Mouse (Mus musculus): ENCODE data around the gene Prkch.

The Prkch gene

GRCm38 (mm10) chr12:73583813-73584609 is 585 bp upstream of the Prkch start:
- DNase-seq = peak; percentile 25

GRCm38 (mm10) chr12:73585241-73585801 is 725 bp downstream of the Prkch start:
- no peak for DNase-seq

- DNase-seq = no peak
Measured at GRCm38 (mm10) chr12:73585850-73586249, 1.3 kb downstream of the Prkch start.

- DNase-seq = no peak
Measured at GRCm38 (mm10) chr12:73587262-73587661, 2.7 kb downstream of the Prkch start.

GRCm38 (mm10) chr12:73590627-73591276 is 6.2 kb downstream of the Prkch start:
- no peak for DNase-seq

GRCm38 (mm10) chr12:73591625-73592024 is 7.0 kb downstream of the Prkch start:
- no peak for DNase-seq

DNA sequence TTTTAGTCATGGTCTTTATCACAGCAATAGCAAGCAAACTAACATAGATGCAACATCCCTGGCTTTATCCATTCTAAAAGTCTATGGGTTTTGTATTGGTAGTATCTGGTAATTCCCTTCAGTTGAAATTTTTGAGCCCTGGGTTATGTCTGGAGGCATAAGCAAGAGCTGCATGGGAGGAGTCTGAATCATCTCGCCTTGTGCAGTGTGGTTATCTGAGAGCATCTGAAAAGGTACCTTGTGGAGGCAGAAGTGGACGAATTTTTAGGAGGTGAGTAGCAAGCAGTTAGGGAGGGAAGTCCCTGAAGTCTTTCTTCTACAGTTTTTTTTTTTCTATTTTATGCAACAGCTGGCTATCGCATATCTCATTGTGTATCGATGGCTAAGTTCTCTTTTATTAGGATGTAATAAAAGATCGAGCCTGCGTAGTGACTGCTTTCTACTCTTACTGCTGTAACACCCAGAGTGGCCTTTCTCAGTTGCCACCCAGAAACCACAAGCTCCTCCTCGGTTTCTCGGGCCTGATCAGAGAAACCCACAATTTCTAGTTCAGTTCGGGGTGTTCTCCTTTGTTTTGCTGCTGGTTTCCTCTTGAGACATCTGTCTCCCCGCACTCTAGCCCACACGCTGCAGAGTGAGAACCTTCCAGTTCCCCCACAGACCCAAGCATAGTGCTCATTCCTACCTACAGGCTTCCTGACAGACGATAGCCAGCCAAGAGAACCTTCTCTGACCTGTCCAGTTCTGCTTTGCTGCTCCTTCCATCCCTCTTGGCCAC is 8.6 kb downstream of the Prkch start:
- no peak for DNase-seq

GRCm38 (mm10) chr12:73594177-73594745 is 9.7 kb downstream of the Prkch start:
- no peak for DNase-seq

- DNase-seq = no peak
Measured at GRCm38 (mm10) chr12:73595226-73595625, 10.6 kb downstream of the Prkch start.

- DNase-seq = no peak
Measured at GRCm38 (mm10) chr12:73598241-73598640, 13.6 kb downstream of the Prkch start.

DNA sequence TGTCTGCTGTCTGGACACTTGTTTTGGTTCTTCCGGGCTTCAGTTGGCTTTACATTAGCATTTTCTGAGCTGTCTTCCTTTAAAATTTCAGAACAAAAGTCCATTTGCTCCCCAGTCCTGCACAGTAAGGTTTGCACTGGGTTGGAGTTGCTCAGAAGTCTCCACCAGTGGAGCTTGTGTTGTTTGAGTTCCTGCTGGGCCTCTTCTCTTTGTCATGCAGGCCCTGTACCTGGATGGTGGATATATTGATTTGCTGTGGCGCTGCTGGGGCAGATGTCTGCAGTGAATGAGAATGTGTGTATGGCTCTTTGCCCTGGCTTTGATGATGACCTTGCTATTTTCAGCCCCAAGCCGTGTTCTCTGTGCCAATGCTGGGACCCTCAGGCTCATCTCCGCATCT is 15.9 kb downstream of the Prkch start:
- DNase-seq = no peak

DNA sequence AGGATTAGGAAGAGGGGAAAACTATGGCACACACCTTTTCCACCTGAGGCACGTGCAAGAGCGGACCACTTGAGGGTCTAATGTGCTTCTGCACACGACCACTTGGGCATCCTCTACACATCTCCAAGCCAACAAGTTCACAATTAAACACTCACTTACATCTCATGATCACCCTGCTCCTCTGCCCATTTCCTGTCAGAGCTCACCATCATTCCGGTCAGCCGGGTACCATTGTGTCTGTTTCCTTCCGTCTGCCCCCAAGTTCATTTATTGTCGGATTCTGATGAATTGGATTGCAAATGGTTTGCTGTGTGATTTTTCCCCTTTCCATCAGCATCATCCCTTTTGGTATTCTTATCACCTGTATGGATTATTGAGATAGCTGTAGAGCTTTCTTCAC is 18.4 kb downstream of the Prkch start:
- no peak for DNase-seq

- no peak for DNase-seq
Measured at GRCm38 (mm10) chr12:73603653-73604052, 19.1 kb downstream of the Prkch start.

- no peak for DNase-seq
Measured at GRCm38 (mm10) chr12:73604762-73605161, 20.2 kb downstream of the Prkch start.

- DNase-seq = no peak
Measured at GRCm38 (mm10) chr12:73605174-73605573, 20.6 kb downstream of the Prkch start.

GRCm38 (mm10) chr12:73607381-73608064 is 22.9 kb downstream of the Prkch start:
- no peak for DNase-seq

- DNase-seq = no peak
Measured at GRCm38 (mm10) chr12:73608065-73608397, 23.4 kb downstream of the Prkch start.

GRCm38 (mm10) chr12:73609262-73609661 is 24.7 kb downstream of the Prkch start:
- DNase-seq = no peak

GRCm38 (mm10) chr12:73609676-73610545 is 25.3 kb downstream of the Prkch start:
- no peak for DNase-seq

GRCm38 (mm10) chr12:73610831-73611370 is 26.3 kb downstream of the Prkch start:
- DNase-seq = no peak

- DNase-seq = no peak
Measured at GRCm38 (mm10) chr12:73611741-73612140, 27.1 kb downstream of the Prkch start.

All from right cerebral cortex, postnatal 4 days (tissue).